Mouse (Mus musculus) CH12.LX (cell line): Measurements from ENCODE around the gene Hist1h2bk.

Source experiments
- CHD2 ChIP-seq: IDR thresholded peaks from 2 replicates; pipeline ENCODE4 v1.6.1; 2011; ENCODE audit warnings: low read length, improper control_type of control experiment
- CTCF ChIP-seq, 2 experiments: IDR thresholded peaks in 1 of 2; conservative IDR thresholded peaks in 1 of 2; 2 replicates each; pipeline ENCODE4 v1.5.1; 2011 to 2012; ENCODE audit warnings: low read depth in 2 of 2, low read length in 2 of 2, improper control_type of control experiment in 1 of 2, inconsistent platforms in 1 of 2, mild to moderate bottlenecking in 1 of 2, moderate library complexity in 1 of 2
- ELF1 ChIP-seq: IDR thresholded peaks from 2 replicates; pipeline ENCODE4 v1.6.1; 2014; ENCODE audit warnings: low read depth, mild to moderate bottlenecking, inconsistent platforms, low read length, improper control_type of control experiment
- EP300 ChIP-seq: IDR thresholded peaks from 2 replicates; pipeline ENCODE4 v1.6.1; 2011; ENCODE audit warnings: low read length, improper control_type of control experiment
- HCFC1 ChIP-seq: IDR thresholded peaks from 2 replicates; pipeline ENCODE4 v1.6.1; 2012; ENCODE audit warnings: low read depth, mild to moderate bottlenecking, inconsistent platforms, low read length, improper control_type of control experiment
- IRF4 ChIP-seq: IDR thresholded peaks from 2 replicates; pipeline ENCODE4 v1.6.1; 2014; ENCODE audit warnings: low read depth, mild to moderate bottlenecking, inconsistent platforms, low read length, improper control_type of control experiment
- JUND ChIP-seq: conservative IDR thresholded peaks from 2 replicates; pipeline ENCODE4 v1.6.1; 2011; ENCODE audit warnings: low read depth, low read length, improper control_type of control experiment
- MAFK ChIP-seq: IDR thresholded peaks from 2 replicates; pipeline ENCODE4 v1.6.1; 2011; ENCODE audit warnings: low read length, improper control_type of control experiment; ENCODE audit not compliant: insufficient replicate concordance
- MAX ChIP-seq: IDR thresholded peaks from 2 replicates; pipeline ENCODE4 v1.6.1; 2011; ENCODE audit warnings: low read length, improper control_type of control experiment
- MXI1 ChIP-seq: IDR thresholded peaks from 2 replicates; pipeline ENCODE4 v1.6.1; 2011; ENCODE audit warnings: mild to moderate bottlenecking, low read depth, low read length, improper control_type of control experiment
- NELFE ChIP-seq: IDR thresholded peaks from 2 replicates; pipeline ENCODE4 v1.6.1; 2011; ENCODE audit warnings: low read depth, low read length, improper control_type of control experiment
- POLR2A ChIP-seq: IDR thresholded peaks from 2 replicates; pipeline ENCODE4 v1.6.1; 2011; ENCODE audit warnings: low read depth, mild to moderate bottlenecking, improper control_type of control experiment, low read length
- ZMIZ1 ChIP-seq: IDR thresholded peaks from 2 replicates; pipeline ENCODE4 v1.6.1; 2012; ENCODE audit warnings: low read depth, mild to moderate bottlenecking, inconsistent platforms, low read length, improper control_type of control experiment
- ZNF384 ChIP-seq: IDR thresholded peaks from 2 replicates; pipeline ENCODE4 v1.6.1; 2012; ENCODE audit warnings: low read depth, low read length, improper control_type of control experiment, inconsistent platforms

- TF ChIP-seq POLR2A = no peak
- TF ChIP-seq ZMIZ1 = no peak
- no peak for TF ChIP-seq MAX
- TF ChIP-seq CTCF (conservative IDR thresholded peaks at IDR 0.05 in 1 of 2, IDR thresholded peaks at IDR 0.05 in 1 of 2; ENCODE audit: low read depth in 2 of 2, low read length in 2 of 2) = no peak
- no peak for TF ChIP-seq MAFK
- no peak for TF ChIP-seq ZNF384
- no peak for TF ChIP-seq JUND
- peak; percentile 55 for TF ChIP-seq EP300
- TF ChIP-seq NELFE = no peak
- peak; percentile 53; the same call in 1 of the 2 replicates for TF ChIP-seq IRF4
- TF ChIP-seq MXI1 = no peak
- no peak for TF ChIP-seq CHD2
- no peak for TF ChIP-seq ELF1
- TF ChIP-seq HCFC1 = no peak
Observed at GRCm38 (mm10) chr13:22053754-22054153, 18.1 kb downstream of the Hist1h2bk start.
